Mouse (Mus musculus) adrenal gland (tissue): ENCODE data around the gene Ccdc169.
"Not testable (repeated sequence)": the region's sequence is repeated elsewhere in the genome, so short reads cannot be mapped to it uniquely, and the experiment has no call there.

ENCODE experiments used
- intact Hi-C: fragments of 180-260 bp; cut with DNase I; formaldehyde crosslinking; loops from one replicate; pipeline ENCODE4 v1.15.1; 2025
- microRNA-seq, 2 experiments: library from miRNA; unstranded; fragments of <30 nt; microRNA quantifications; one replicate each; pipeline ENCODE4; 2019

Ccdc169 gene

DNA sequence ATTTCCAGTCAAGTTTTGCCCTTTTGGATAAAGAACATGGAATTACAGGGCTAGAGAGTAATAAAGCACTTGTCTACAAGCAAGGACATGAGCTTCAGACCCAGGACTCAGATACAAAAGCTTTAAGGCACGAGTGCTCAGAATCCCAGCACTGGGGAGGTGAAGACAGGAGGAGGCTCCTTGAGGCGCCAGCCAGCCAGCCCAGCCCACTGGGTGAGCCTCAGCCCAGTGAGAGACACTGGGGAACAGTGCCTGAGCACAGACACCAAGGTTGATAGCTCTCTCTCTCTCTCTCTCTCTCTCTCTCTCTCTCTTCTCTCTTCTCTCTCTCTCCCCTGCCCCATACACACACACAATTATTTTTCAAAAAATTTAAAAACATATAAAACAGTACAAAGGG is 56.2 kb downstream of the Ccdc169 start:
- intact Hi-C loops = no loop called here

DNA sequence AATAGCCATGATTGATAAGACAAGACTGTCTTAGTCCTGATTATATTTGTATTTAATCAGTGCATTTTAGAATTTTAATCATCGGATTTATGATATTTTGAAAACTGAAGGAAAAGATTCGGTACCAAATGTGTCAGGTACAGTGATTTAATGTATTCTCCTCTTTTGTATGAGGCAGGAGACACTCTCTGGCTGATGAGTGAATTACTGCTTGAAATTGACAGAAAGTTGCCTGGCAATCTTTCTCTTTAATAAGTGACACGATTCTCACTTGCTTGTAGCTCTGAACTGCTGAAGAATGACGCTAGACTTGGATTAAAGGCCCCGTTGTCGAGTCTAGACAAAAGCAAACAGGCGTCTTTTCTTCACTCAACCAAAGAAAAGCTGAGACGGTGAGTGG is 57.7 kb downstream of the Ccdc169 start:
- intact Hi-C loops = no loop called here

DNA sequence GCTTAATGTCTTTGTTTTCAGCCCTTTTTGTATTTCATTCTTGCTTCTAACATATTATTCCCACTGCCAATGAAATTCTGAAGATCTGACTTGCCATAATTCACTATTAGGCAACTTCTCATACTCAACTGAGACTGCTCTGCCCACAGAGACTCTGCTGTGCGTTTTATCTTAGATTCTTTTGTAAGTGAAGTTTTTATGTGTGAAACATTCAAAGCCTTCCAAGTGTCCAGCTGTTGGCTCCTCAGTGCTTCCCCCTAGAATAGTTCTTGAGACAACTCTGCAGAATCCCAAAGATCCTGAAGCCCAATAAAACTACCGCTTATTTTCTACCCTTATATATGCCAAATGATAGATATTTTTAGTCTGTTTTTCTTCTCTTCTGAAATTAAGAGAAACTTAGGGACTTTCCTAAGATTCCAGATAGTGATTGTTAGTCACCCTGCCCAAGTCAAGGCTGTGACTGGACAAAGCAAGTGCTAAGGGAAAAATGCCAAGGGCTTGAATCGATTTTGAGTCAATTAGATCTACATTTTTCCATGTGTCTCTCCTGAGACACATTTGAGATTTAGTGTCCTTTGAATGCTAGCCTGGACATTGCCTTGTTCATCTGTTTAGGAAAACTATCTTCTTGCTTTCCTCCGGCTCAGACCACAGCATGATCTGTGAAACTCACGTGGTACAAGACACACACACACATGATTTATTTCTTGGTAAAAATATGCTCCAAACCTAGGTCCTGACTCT is 58.6 kb downstream of the Ccdc169 start:
- intact Hi-C loops = no loop called here

DNA sequence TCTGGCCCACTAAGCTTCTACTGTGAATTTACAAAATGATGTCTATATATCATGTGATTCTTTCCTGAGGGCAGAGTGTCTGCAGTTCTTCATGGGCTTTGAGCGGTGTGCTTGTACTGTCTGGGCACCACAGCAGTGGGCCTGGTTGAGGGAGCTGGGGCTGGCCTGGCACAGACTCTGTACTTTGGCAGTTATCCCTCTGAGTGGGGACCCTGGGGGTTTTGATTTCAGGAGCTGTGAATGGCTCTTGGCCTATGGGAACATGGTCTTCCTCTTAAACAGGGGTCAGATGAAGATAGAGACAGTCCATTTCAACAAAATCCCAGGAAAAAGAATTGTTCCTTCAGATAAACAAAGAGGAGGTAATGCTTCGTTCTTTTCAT is 59.2 kb downstream of the Ccdc169 start:
- intact Hi-C loops = no loop called here

DNA sequence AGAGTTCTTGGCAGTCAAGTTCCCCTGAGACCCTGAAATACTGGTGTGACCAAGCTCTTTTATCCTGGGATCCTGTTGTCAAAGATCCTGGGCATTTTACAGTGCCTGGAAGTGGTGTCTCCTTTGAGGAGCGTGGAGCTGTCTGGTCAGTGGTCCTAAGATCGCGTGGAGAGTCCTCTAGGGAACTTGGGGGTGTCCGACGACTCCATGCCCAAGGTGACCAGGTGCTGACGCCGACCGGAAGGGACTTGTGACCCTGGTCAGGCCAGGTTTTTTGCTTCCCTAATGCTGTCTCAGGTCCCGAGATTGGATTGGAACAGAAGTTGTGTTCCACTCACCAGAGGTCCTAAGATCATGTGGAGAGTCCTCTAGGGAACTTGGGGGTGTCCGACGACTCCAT is 66.5 kb downstream of the Ccdc169 start:
- intact Hi-C loops = not testable (repeated sequence)

DNA sequence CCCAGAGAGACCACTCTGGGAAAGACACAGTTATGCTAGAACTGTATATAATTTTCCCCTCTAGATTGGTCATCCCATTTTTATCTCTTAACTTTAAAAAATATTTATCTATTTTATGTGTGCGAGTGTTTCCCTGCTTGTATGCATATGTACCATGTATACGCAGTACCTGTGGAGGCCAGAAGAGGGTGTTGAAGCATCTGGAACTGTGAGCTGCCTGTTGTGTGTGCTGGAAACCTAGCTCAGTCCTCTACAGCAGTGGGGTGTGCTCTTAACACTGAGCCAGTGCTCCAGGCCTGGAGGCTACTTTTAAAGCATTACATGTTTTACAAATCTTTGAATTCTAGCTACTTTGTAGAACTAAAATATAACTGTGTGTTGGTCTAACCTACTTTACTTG is 69.3 kb downstream of the Ccdc169 start:
- intact Hi-C loops = no loop called here

DNA sequence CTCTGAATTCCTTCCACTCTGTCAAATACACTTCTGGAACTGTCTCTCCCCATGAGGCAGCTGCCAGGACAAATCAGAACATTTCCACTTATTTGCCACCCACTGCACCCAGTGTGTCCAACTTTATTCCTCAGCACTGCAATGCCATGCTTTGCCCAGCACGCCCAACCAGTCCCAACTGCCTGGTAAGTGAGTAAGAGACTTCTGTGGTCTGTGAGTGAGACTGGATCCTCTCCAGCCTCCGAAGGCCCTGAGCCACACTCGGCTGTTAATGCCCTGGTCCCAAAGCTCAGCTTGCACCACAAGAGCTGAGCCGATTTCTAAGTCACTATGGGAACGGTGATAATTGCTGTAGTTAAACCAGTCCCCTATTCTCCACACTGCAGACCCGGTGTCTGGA is 70.5 kb downstream of the Ccdc169 start:
- intact Hi-C loops = no loop called here

DNA sequence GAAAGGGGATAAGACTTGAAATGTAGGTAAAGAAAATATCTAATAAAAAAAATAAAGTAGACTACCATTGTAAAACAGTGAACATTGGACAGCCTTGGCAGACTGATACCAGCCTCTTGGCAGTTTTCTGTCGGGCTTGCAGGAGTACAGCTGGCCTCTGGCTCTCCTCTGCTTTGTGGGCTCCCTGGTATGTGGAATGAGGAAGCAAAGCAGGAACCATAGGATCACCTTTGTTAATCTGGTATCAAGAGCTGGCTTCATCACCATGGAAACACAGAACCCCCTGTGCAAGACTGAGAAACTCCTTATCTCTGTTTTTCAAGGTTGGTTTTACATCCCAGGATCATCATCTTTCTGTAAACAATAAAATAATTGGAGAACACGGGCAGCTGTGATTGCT is 75.1 kb downstream of the Ccdc169 start:
- intact Hi-C loops = no loop called here

DNA sequence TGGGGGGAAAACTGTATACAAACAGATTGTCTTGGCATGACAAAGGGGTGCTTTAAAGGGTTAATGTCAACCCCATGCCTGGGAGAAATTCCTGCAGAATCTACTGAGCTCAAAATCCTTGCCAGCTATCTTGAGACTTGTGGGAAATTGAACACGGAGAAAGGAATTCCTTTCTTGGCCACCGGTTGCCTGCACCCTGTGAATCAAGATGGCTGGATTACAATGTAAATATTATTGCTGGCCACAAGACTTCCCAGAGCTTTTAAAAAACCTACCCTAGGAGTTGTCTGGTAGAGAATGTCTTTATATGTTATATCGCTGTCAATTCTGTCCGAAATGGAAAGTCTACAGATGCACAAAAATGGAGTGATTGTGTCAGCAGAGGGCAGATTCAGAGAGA is 76.6 kb downstream of the Ccdc169 start:
- intact Hi-C loops = no loop called here

DNA sequence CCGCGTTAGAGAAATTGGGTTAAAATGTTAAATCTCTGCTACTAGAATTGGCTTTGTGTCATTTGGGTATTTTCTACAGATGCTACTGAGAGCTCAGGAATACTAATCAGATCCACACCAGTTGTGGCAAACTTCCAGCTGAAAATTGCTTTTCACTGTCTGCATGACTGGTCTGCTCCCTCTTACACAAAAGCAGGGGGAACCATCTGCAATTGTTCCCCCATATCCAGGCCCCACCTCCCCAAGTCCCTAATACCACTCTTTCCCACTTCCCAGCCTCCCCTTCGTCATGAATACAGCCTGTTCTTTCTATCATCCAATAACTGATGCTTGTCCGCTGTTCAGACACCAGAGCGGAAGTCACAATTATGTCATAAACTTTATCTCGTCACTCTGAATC is 77.3 kb downstream of the Ccdc169 start:
- intact Hi-C loops = no loop called here

DNA sequence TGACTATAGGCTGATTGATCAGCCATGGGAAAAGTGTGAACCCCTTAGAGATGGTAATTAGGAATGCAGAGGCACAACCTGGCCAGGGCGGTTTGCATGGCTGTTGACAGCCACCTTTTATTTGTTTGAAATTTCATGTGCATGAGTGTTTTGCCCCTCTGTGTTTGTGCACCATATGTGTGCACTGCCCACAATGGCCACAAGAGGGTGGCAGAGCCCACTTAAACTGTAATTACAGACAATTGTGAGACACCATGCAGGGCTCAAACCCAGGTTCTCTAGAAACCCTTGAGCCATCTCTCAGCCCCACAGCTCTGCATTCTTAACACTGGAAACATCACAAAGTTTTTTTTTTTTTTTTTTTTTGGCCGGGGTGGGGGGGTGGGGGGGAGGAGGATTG is 85.4 kb downstream of the Ccdc169 start:
- intact Hi-C loops = no loop called here

Small RNAs within 50 kb of the gene (microRNA-seq; reads per million reads assigned to microRNA genes)
- gene Gm22029 = 0 reads per million in 2 experiments
